Mouse (Mus musculus) MEL (cell line): ENCODE measurements around the gene Syt1.

ENCODE experiments used
- CTCF ChIP-seq, 3 experiments: IDR thresholded peaks in 2 of 3; conservative IDR thresholded peaks in 1 of 3; 2 replicates each; pipeline ENCODE4 v1.5.1; 2011 to 2012; ENCODE audit warnings: low read length in 3 of 3, low read depth in 2 of 3, mild to moderate bottlenecking in 2 of 3, improper control_type of control experiment in 1 of 3, inconsistent platforms in 1 of 3, mixed read lengths in 1 of 3, moderate library complexity in 1 of 3; ENCODE audit not compliant: control insufficient read depth in 1 of 3, insufficient read depth in 1 of 3, poor library complexity in 1 of 3, severe bottlenecking in 1 of 3
- ELF1 ChIP-seq: IDR thresholded peaks from 2 replicates; pipeline ENCODE4 v1.6.1; 2014; ENCODE audit warnings: low read depth, mild to moderate bottlenecking, inconsistent platforms, low read length, improper control_type of control experiment, moderate library complexity
- EP300 ChIP-seq, 2 experiments: IDR thresholded peaks; 2 replicates each; pipeline ENCODE4 v1.6.1; 2011; ENCODE audit warnings: improper control_type of control experiment in 2 of 2, low read length in 2 of 2, low read depth in 1 of 2, mild to moderate bottlenecking in 1 of 2
- GATA1 ChIP-seq: IDR thresholded peaks from 2 replicates; pipeline ENCODE4 v1.6.1; 2011; ENCODE audit warnings: low read depth, low read length, improper control_type of control experiment
- JUND ChIP-seq: IDR thresholded peaks from 2 replicates; pipeline ENCODE4 v1.6.1; 2011; ENCODE audit warnings: low read depth, mild to moderate bottlenecking, improper control_type of control experiment, low read length
- MAX ChIP-seq: IDR thresholded peaks from 2 replicates; pipeline ENCODE4 v1.6.1; 2011; ENCODE audit warnings: low read length, improper control_type of control experiment
- MEF2A ChIP-seq: IDR thresholded peaks from 2 replicates; pipeline ENCODE4 v1.6.1; 2014; ENCODE audit warnings: low read depth, mild to moderate bottlenecking, inconsistent platforms, low read length, improper control_type of control experiment; ENCODE audit not compliant: poor library complexity, insufficient replicate concordance, severe bottlenecking; ENCODE audit errors: extremely low read depth
- MXI1 ChIP-seq: IDR thresholded peaks from 2 replicates; pipeline ENCODE4 v1.6.1; 2011; ENCODE audit warnings: mild to moderate bottlenecking, low read depth, low read length, improper control_type of control experiment
- NRF1 ChIP-seq: IDR thresholded peaks from 2 replicates; pipeline ENCODE4 v1.6.1; 2014; ENCODE audit warnings: low read depth, mild to moderate bottlenecking, inconsistent platforms, low read length, improper control_type of control experiment, moderate library complexity; ENCODE audit not compliant: poor library complexity, insufficient read depth, severe bottlenecking
- POLR2A ChIP-seq, 2 experiments: IDR thresholded peaks; 2 replicates each; pipeline ENCODE4 v1.6.1; 2011 to 2012; ENCODE audit warnings: low read length in 2 of 2, mild to moderate bottlenecking in 2 of 2, control low read depth in 1 of 2, improper control_type of control experiment in 1 of 2, low read depth in 1 of 2, moderate library complexity in 1 of 2; ENCODE audit not compliant: control insufficient read depth in 1 of 2, insufficient read depth in 1 of 2, poor library complexity in 1 of 2
- TAL1 ChIP-seq: IDR thresholded peaks from 2 replicates; pipeline ENCODE4 v1.6.1; 2012; ENCODE audit warnings: mild to moderate bottlenecking, inconsistent platforms, low read length, moderate library complexity, mixed read lengths
- TBP ChIP-seq: IDR thresholded peaks from 2 replicates; pipeline ENCODE4 v1.8.0; 2011; ENCODE audit warnings: low read depth, low read length, improper control_type of control experiment

- TF ChIP-seq POLR2A (IDR thresholded peaks at IDR 0.05; ENCODE audit: control insufficient read depth in 1 of 2, insufficient read depth in 1 of 2, low read depth in 1 of 2, low read length in 2 of 2, poor library complexity in 1 of 2) (no peak), TBP (no peak), EP300 (IDR thresholded peaks at IDR 0.05; ENCODE audit: low read depth in 1 of 2, low read length in 2 of 2) (no peak), MXI1 (no peak), CTCF (IDR thresholded peaks at IDR 0.05 in 2 of 3, conservative IDR thresholded peaks at IDR 0.05 in 1 of 3; ENCODE audit: control insufficient read depth in 1 of 3, insufficient read depth in 1 of 3, low read depth in 2 of 3, low read length in 3 of 3, poor library complexity in 1 of 3, severe bottlenecking in 1 of 3) (no peak), TAL1 (no peak), MAX (no peak), MEF2A (no peak), GATA1 (no peak), JUND (no peak), NRF1 (no peak), ELF1 (no peak)
These were observed 140.2 kb downstream of the Syt1 start for GRCm38 (mm10) chr10:108870586-108870985.
